Mouse (Mus musculus) regulatory T cell (primary cell): ENCODE results near the gene Olfr495.

Source experiments
- in situ Hi-C: fragments of 300-600 bp; cut with MboI, MseI; formaldehyde crosslinking; loops from one replicate; pipeline ENCODE4 v1.15.1; 2025; ENCODE audit warnings: high pct_unique_total_duplicates

Olfr495 gene

DNA sequence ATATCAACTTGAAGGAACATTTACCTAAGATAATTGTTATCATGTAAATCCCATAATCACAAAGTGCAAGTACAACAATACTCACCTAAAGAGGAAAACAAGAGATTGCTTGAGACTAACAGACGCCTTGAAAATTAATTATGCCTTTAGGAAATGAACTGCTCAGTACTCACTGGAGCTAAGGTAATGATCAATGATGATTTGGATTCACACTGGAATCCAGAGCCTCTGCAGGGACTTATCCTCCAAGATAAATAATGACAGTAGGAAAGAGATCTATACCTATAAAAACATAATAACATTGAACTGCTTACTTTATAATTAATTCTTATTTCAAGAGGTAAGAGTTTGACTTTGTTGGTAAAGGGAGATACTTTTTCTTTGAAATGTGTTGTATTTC lies at the start of gene Olfr495:
Gene Olfr495 (plus strand): TSS at position 301 of the 400 bp plus-strand sequence.
- in situ Hi-C loops = no loop called here

DNA sequence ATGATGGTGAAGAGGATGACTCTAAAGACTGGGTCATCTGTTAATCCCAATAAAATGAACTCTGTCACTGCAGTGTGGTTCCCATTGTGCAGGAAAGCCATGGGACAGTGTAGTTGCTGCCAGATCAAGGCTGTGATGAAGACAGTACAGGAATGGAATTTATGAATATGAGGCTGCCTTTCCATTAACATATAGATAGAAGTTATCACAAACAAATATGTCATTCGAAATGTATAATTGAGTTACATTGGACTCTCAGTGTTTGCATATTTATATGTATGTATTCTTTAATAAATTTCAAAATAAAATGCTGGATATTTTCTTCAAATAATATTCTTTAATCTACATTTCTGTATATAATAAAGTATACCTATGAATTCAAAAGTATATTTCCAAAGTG lies 46.1 kb upstream of the Olfr495 start, which contains the start of gene Olfr493:
Gene Olfr493 (minus strand): TSS at position 101 of the 400 bp plus-strand sequence.
- in situ Hi-C loops = no loop called here

- in situ Hi-C loops = no loop called here
These were observed 27.9 kb upstream of the Olfr495 start, which contains the start of gene Olfr494 for GRCm38 (mm10) chr7:108365035-108365434. TSS of gene Olfr494 (plus strand) at chr7:108365335.

DNA sequence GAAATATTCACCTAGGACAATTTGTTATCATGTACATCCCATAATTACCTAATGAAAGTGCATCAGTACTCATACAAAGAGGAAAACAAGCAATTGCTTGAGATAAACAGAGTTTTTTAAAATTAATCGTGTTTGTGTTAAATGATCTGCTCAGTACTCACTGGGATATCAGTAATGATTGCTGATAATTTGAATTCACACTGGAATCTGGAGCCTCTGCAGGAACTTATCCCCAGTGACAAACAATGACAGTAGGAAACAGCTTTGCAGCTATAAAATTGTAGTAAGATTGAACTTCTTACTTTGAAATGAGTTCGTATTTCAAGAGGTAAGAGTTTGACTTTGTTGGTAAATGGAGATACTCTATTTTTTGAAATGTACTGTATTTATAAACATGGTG lies 27.2 kb downstream of the Olfr495 start, which contains the start of gene Olfr497:
Gene Olfr497 (plus strand): TSS at position 301 of the 400 bp plus-strand sequence.
- in situ Hi-C loops = no loop called here
